Mouse (Mus musculus): Measurements from ENCODE around the gene Foxe1. TPM values are rescaled to one million over a fixed set of nuclear protein-coding genes. Genes with fewer than 3 reads are reported as not detected.
A peak's percentile ranks its signal among the peaks of the same experiment; 100 is the strongest.

The Foxe1 gene
- polyA plus RNA-seq, 1 experiment, result not detected

DNA sequence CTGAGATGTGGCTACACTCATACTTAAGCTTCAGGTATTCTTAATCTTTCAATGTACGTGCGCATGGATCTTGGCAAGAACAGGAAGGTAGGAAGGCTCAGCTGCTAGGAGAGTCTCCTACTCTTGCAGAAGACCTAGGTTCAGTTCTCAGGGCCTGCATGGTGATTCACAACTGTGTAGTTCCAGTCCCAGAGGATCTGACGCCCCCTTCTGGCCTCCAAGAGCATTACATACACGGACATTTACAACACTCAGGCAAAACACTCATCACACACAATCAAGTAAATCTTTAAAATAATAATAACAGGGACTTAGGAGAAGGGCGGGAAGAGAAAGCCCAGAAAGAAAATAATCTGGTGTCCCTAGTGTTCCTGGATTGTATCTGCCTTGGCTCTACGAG, 31.0 kb downstream of the Foxe1 start:
- WGBS, result 51% methylated on average over 6 of the region's 6 CpGs
- peak overlapping the region; percentile 58; the same call in 1 of the 2 replicates for H3K4me3 ChIP-seq (ENCODE audit: low read depth, low read length)
- no peak for TF ChIP-seq POLR2A (IDR thresholded peaks at IDR 0.05; ENCODE audit: low read depth, low read length)
- peak; percentile 53; the same call in 1 of the 2 replicates for TF ChIP-seq CTCF (IDR thresholded peaks at IDR 0.05; ENCODE audit: extremely low read depth, insufficient read length, insufficient replicate concordance, low read depth, low read length)
- peaks cover 13% of the 10 kb centered on the region for H3K36me3 ChIP-seq (ENCODE audit: control insufficient read depth, insufficient read depth, low read length)
- H3K27ac ChIP-seq (ENCODE audit: insufficient read depth, low read depth, low read length), result no peak overlapping the region
- peaks cover 3% of the 10 kb centered on the region for H3K4me1 ChIP-seq (ENCODE audit: control insufficient read depth, insufficient read depth, insufficient read length, low read length)
- peaks cover 9% of the 10 kb centered on the region; the same call in 1 of the 2 replicates for H3K27me3 ChIP-seq (ENCODE audit: control insufficient read depth, insufficient read depth, low read length)

DNA sequence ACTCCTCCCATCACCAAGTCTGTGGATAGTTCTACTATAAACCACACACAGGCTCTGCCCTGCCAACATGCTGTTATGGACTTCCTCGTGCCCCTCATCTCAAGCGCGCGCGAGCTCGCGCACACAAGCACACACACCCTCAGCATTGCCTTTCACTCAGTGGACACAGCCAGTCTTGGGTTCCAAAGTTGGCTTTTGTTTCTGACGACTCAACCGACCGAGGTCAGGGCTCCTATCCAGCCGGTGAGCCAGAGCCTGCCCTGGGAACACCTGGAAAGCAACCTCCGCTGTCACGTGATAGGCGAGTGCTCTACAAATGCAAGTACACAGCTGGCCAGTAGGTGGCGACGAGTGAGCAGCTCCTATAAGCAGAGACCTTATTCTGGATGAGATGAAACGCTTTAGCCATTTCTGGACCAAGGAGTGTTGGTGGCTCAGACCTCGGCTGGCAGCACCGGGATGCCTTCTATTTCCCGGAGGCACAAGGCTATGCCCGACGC, 31.5 kb downstream of the Foxe1 start:
- peaks cover 9% of the 10 kb centered on the region; the same call in 1 of the 2 replicates for H3K27me3 ChIP-seq (ENCODE audit: control insufficient read depth, insufficient read depth, low read length)
- H3K27ac ChIP-seq (ENCODE audit: insufficient read depth, low read depth, low read length), result no peak overlapping the region
- peak overlapping the region; percentile 58 for H3K4me3 ChIP-seq (ENCODE audit: low read depth, low read length)
- peaks cover 3% of the 10 kb centered on the region for H3K4me1 ChIP-seq (ENCODE audit: control insufficient read depth, insufficient read depth, insufficient read length, low read length)
- WGBS, result 17% methylated on average over 22 of the region's 22 CpGs
- peaks cover 16% of the 10 kb centered on the region for H3K36me3 ChIP-seq (ENCODE audit: control insufficient read depth, insufficient read depth, low read length)
- TF ChIP-seq POLR2A (IDR thresholded peaks at IDR 0.05; ENCODE audit: low read depth, low read length) (no peak), CTCF (IDR thresholded peaks at IDR 0.05; ENCODE audit: extremely low read depth, insufficient read length, insufficient replicate concordance, low read depth, low read length) (peak; percentile 80; the same call in 1 of the 2 replicates)

DNA sequence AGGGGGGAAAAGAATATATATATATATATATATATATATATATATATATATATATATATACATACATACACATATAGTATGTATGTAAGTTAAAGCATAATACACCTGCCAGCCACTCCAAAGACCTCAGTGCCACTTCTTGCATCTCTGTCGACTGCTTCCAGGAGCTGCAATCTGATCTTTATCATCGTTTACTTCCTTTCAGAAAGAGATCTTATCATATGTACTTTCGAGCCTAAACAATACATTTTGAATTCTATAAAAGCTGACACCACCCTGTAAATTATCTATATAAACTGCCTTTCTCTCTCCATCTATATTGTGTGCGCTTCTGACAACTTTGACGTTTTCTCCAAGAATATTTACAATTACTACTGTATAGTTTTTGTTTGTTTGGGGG, 45.1 kb downstream of the Foxe1 start:
- Histone ChIP-seq H3K27me3 (ENCODE audit: control insufficient read depth, insufficient read depth, low read length) (no peaks in the 10 kb centered on the region), H3K36me3 (ENCODE audit: control insufficient read depth, insufficient read depth, low read length) (peaks cover 3% of the 10 kb centered on the region), H3K4me1 (ENCODE audit: control insufficient read depth, insufficient read depth, insufficient read length, low read length) (peaks cover 2% of the 10 kb centered on the region; the same call in 1 of the 2 replicates), H3K4me3 (ENCODE audit: low read depth, low read length) (peak overlapping the region; percentile 67), H3K27ac (ENCODE audit: insufficient read depth, low read depth, low read length) (no peak overlapping the region)
- 3% methylated on average over 5 of the region's 5 CpGs for WGBS
- TF ChIP-seq CTCF (IDR thresholded peaks at IDR 0.05; ENCODE audit: extremely low read depth, insufficient read length, insufficient replicate concordance, low read depth, low read length) (no peak), POLR2A (IDR thresholded peaks at IDR 0.05; ENCODE audit: low read depth, low read length) (no peak)

DNA sequence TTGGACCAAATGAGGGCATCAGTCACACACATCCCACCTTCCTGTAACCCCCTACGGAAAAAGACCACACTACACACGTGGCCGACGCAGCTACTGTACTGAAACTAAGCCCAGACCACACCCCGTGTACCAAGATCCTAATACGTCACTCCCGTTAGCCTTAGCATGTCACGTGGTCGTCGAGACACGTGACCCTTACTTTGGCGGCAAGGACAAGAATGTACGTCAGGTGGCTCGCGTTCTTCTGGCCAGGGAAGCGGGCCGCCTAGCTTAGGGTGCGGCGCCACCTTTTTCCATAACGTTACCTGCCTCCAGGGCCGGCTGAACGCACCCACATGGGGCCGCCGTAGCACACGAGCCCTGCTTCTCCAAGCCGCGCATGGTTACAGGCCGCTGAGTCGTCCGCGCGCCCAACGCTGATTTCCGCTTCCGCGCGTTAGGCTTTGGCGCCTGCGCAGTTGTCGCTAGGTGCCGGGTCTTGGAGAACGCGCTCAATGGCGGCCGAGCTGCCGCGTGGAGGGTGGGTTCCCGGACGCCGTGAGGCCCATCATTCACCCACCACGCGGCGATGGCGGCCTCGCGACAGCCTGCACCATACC, 45.7 kb downstream of the Foxe1 start, which contains the start of gene Trmo:
Gene Trmo (minus strand): TSS at position 425 of the 599 bp plus-strand sequence.
- peak within 1 kb of the TSS; percentile 67 for H3K4me3 ChIP-seq (ENCODE audit: low read depth, low read length)
- WGBS, result under 1% methylated on average over 56 of the region's 56 CpGs
- H3K27ac ChIP-seq (ENCODE audit: insufficient read depth, low read depth, low read length), result peak within 1 kb of the TSS; percentile 91
- TF ChIP-seq CTCF (IDR thresholded peaks at IDR 0.05; ENCODE audit: extremely low read depth, insufficient read length, insufficient replicate concordance, low read depth, low read length) (no peak), POLR2A (IDR thresholded peaks at IDR 0.05; ENCODE audit: low read depth, low read length) (peak; percentile 90)
- peaks cover 2% of the 10 kb centered on the region; the same call in 1 of the 2 replicates for H3K4me1 ChIP-seq (ENCODE audit: control insufficient read depth, insufficient read depth, insufficient read length, low read length)
- H3K27me3 ChIP-seq (ENCODE audit: control insufficient read depth, insufficient read depth, low read length), result no peaks in the 10 kb centered on the region
- H3K36me3 ChIP-seq (ENCODE audit: control insufficient read depth, insufficient read depth, low read length), result peaks cover 3% of the 10 kb centered on the region

DNA sequence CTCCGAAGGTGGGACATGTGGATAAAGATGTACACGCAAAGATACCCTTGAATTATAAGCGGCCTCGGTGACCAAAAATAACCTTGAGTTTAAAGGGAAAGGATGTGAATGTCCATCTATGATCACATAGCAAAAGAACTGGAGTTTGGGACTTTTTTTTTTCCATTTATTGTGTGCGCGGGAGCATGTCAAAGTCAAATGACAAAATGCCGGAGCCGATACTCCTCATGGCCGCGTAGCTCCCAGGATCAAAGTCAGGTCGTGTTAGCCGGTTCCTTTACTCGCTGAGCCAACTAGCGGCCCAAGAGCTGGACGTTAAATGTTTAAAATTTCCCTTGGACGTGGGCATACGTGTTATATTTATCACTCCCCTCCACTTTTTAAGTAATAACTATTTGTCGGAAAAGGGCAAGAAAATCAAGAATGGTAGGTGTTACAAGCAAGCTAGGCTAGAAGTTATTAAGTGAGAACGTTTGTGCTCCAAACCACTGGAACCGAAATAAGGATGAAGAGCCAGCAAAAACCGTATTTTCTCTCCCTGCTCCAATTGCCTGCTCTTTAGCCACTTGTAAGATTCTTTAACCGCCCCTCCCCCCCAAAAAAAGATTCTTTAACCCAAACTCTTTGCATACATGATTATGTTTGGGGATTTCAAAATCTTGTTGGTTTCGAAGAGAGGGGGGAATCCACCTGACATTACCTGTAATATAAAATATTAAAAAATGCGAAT, 46.4 kb downstream of the Foxe1 start:
- WGBS, result 1% methylated on average over 24 of the region's 24 CpGs
- peaks cover 3% of the 10 kb centered on the region for H3K36me3 ChIP-seq (ENCODE audit: control insufficient read depth, insufficient read depth, low read length)
- TF ChIP-seq CTCF (IDR thresholded peaks at IDR 0.05; ENCODE audit: extremely low read depth, insufficient read length, insufficient replicate concordance, low read depth, low read length) (no peak), POLR2A (IDR thresholded peaks at IDR 0.05; ENCODE audit: low read depth, low read length) (no peak)
- H3K4me3 ChIP-seq (ENCODE audit: low read depth, low read length), result peak overlapping the region; percentile 67
- H3K27me3 ChIP-seq (ENCODE audit: control insufficient read depth, insufficient read depth, low read length), result no peaks in the 10 kb centered on the region
- peak overlapping the region; percentile 91 for H3K27ac ChIP-seq (ENCODE audit: insufficient read depth, low read depth, low read length)
- H3K4me1 ChIP-seq (ENCODE audit: control insufficient read depth, insufficient read depth, insufficient read length, low read length), result no peaks in the 10 kb centered on the region

DNA sequence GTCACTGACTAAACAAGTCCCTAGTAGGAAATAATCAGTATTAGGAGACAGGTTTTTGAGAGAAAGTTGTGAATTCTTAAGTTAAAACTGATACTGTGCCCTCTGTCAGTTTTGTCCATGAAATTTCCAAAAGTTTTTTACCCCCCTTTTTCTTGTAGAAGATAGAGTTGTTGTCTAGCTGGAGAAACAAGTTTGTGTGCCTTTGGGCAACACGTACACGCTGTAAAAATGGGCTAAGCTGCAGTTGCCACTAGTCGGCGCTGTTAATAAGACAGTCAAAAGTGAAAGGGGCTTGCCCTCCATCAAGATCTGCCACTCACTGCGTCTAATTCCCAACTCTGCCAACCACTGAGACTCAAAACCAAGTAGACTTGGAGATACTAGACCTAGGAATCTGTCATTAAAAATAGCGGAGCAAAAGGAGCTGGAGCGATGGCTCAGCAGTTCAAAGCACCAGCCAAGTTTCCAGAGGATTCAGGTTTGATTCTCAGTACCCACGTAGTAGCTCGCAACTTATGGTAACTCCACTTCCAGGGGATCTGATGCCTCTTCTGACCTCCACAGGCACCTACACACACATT, 47.1 kb downstream of the Foxe1 start:
- TF ChIP-seq CTCF (IDR thresholded peaks at IDR 0.05; ENCODE audit: extremely low read depth, insufficient read length, insufficient replicate concordance, low read depth, low read length) (peak; percentile 80; the same call in 1 of the 2 replicates), POLR2A (IDR thresholded peaks at IDR 0.05; ENCODE audit: low read depth, low read length) (no peak)
- WGBS, result 22% methylated on average over 9 of the region's 9 CpGs
- Histone ChIP-seq H3K27me3 (ENCODE audit: control insufficient read depth, insufficient read depth, low read length) (no peaks in the 10 kb centered on the region), H3K27ac (ENCODE audit: insufficient read depth, low read depth, low read length) (no peak overlapping the region), H3K4me1 (ENCODE audit: control insufficient read depth, insufficient read depth, insufficient read length, low read length) (no peaks in the 10 kb centered on the region), H3K36me3 (ENCODE audit: control insufficient read depth, insufficient read depth, low read length) (peaks cover 3% of the 10 kb centered on the region), H3K4me3 (ENCODE audit: low read depth, low read length) (no peak overlapping the region)

All from small intestine, adult 2 months (tissue).